Mouse (Mus musculus) hindbrain, embryonic 16.5 days (tissue): ENCODE measurements at regions not wholly inside any gene's neighbourhood (a gene's known extent, or its start where the extent isn't known, plus 50 kb on each side); places are given as distances from the start of the nearest gene placed in this dataset.
A peak's percentile ranks its signal among the peaks of the same experiment; 100 is the strongest.

Experiments
- ATAC-seq: fragments of 200-750 bp; cut with Nextera tagmentation; 2 replicates; pipeline ENCODE4 v1.8.0; 2017; ENCODE audit warnings: moderate TSS enrichment, moderate library complexity
- H3K27ac ChIP-seq: fragments of 300-500 bp; sonication (generic); 2 replicates; pipeline ENCODE4 v1.5.1; 2014; ENCODE audit warnings: low read depth, mild to moderate bottlenecking, control low read depth, low read length, moderate library complexity
- H3K27me3 ChIP-seq: fragments of 300-500 bp; sonication (generic); replicated peaks from 2 replicates; pipeline ENCODE4 v1.6.1; 2014; ENCODE audit warnings: low read length; ENCODE audit not compliant: control insufficient read depth, insufficient read depth
- H3K36me3 ChIP-seq: fragments of 300-500 bp; sonication (generic); 2 replicates; pipeline ENCODE4 v1.6.1; 2014; ENCODE audit warnings: mild to moderate bottlenecking, low read length, moderate library complexity, mixed read lengths; ENCODE audit not compliant: control insufficient read depth, insufficient read depth
- H3K4me1 ChIP-seq: fragments of 300-500 bp; sonication (generic); 2 replicates; pipeline ENCODE4 v1.6.1; 2014; ENCODE audit warnings: low read depth, low read length; ENCODE audit not compliant: control insufficient read depth, insufficient read depth
- H3K4me2 ChIP-seq: fragments of 300-500 bp; sonication (generic); 2 replicates; pipeline ENCODE4 v1.6.1; 2014; ENCODE audit warnings: mild to moderate bottlenecking, low read length, control low read depth, moderate library complexity
- H3K4me3 ChIP-seq: fragments of 300-500 bp; sonication (generic); 2 replicates; pipeline ENCODE4 v1.5.1; 2014; ENCODE audit warnings: mild to moderate bottlenecking, low read length, control low read depth, moderate library complexity
- H3K9ac ChIP-seq: fragments of 300-500 bp; sonication (generic); 2 replicates; pipeline ENCODE4 v1.6.1; 2014; ENCODE audit warnings: low read depth, mild to moderate bottlenecking, control low read depth, low read length, moderate library complexity
- H3K9me3 ChIP-seq: fragments of 300-500 bp; sonication (generic); 2 replicates; pipeline ENCODE4 v1.6.1; 2014; ENCODE audit warnings: mild to moderate bottlenecking, low read length, moderate library complexity; ENCODE audit not compliant: control insufficient read depth
- WGBS: fragments of 180-500 bp; shearing (Covaris S2); extraction: QIAGEN DNeasy Blood & Tissue Kit; methylation state at CpG from one replicate; pipeline ENCODE4 v1.1.7; 2014; 5-methylcytosine and 5-hydroxymethylcytosine counted together

DNA sequence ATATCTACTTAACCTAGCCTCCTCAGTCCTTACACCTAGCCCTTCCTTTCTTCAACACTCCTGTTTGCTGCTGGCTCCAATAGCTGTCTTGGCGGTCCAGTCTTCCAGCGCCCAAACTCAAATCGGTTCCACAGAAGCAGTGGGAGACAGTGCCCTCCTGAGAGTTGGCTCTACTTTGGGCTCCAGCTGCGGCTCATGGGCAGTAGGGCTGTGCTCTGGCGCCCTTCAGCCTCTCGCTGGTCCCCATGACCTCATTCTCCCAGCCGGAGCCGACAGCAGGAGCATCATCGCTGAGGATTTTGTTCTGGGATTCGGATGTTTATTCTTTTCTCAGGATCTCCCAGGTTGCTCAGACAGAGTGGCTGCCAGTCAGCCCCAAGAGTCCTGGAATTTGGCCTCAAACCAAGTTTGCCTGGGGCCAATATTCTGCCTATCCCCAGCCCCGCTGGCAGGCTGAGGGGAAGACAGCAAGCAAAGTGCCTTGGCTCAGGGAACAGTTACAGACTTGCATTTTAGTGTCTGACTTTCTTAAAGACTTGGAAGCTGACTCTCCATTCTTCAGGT lies 64.1 kb upstream of the Pax6 start:
- Histone ChIP-seq H3K27ac (no peak overlapping the region), H3K27me3 (no peaks in the 10 kb centered on the region; the same call in 1 of the 2 replicates), H3K4me3 (no peak overlapping the region), H3K9me3 (no peaks in the 10 kb centered on the region), H3K4me1 (peaks cover 8% of the 10 kb centered on the region; the same call in 1 of the 2 replicates), H3K36me3 (no peaks in the 10 kb centered on the region), H3K4me2 (peak overlapping the region; percentile 18; the same call in 1 of the 2 replicates), H3K9ac (no peak overlapping the region)
- WGBS: 38% methylated on average over 11 of the region's 11 CpGs
- ATAC-seq: peak; percentile 71

DNA sequence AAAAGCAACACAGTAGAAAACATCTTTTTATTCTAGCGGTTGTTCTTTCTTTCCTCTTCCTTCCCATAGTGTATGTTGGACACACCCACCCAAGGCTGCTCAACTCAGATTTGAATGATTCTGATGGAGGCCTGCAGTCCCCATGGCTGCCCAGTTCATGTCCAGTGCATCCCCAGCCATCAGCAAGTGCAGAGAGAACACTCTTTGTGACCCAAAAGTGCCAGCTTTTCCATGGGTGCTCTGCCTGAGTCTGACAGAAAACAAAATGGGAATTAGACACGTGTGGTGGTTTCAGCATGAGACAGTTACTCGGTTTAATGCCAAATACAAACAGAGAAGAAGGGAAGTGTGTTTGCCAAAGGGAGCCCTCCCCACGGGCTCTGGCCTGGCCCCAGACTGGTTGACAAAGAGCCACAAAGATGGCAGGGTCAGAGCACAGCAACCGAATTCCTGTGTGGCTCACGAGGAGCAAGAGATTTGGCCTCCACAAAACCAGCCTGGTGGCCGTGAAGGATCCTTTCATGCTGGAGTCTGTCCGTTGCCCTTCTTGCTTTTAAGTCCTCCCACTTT lies 60.6 kb upstream of the Pax6 start:
- no peak overlapping the region for H3K4me3 ChIP-seq
- no peak overlapping the region for H3K9ac ChIP-seq
- H3K9me3 ChIP-seq: no peaks in the 10 kb centered on the region
- peak; percentile 77 for ATAC-seq
- no peaks in the 10 kb centered on the region for H3K36me3 ChIP-seq
- no peak overlapping the region for H3K27ac ChIP-seq
- H3K4me1 ChIP-seq: peaks cover 19% of the 10 kb centered on the region
- no peak overlapping the region for H3K4me2 ChIP-seq
- peaks cover 4% of the 10 kb centered on the region; the same call in 1 of the 2 replicates for H3K27me3 ChIP-seq
- 56% methylated on average over 8 of the region's 8 CpGs for WGBS

DNA sequence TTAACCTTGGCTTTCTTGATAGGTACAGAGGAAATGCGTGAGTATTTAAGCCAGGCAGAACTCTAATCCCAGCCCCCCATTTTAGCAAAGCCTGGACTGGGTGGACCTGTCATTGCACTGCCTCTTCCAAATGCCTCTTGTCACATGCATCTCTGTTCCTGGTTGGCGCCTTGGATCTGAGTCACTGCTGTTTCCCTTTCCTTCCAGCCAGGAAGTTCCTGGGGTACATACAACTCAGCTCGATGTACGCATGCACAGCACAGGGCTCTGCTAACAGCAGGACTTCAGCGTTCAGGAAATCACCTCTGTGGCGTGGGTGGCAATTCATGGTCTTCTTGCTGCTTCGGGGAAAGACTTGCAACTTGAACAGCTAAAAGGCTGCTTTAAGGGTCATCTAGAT lies 59.9 kb upstream of the Pax6 start:
- ATAC-seq: no peak
- Histone ChIP-seq H3K36me3 (no peaks in the 10 kb centered on the region), H3K9ac (no peak overlapping the region), H3K4me3 (no peak overlapping the region), H3K9me3 (no peaks in the 10 kb centered on the region), H3K27ac (no peak overlapping the region), H3K27me3 (peaks cover 4% of the 10 kb centered on the region), H3K4me1 (peaks cover 19% of the 10 kb centered on the region), H3K4me2 (no peak overlapping the region)
- WGBS: 70% methylated on average over 7 of the region's 7 CpGs

DNA sequence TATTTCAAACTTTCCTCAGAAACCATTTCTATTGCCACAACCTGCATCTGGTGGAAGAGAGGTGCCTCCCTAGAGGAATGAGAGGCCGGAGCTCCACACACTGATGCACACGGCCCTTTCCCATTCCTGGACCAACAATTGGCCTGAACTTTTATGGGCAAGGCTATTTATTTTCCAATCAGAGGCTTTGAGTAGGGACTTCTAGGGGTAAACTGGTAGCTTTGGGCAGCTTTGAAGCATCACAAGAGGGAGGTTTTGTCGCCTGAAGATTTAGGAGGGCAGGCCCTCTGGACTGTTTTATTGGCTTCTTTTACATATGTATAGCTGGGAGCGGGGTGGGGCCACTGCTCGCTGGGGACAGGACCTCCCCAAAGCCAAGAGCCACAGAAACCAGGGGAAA lies 57.7 kb upstream of the Pax6 start:
- Histone ChIP-seq H3K36me3 (no peaks in the 10 kb centered on the region), H3K4me1 (peaks cover 11% of the 10 kb centered on the region), H3K9me3 (no peaks in the 10 kb centered on the region), H3K9ac (no peak overlapping the region), H3K4me3 (no peak overlapping the region), H3K4me2 (no peak overlapping the region), H3K27me3 (peaks cover 4% of the 10 kb centered on the region), H3K27ac (no peak overlapping the region)
- WGBS: 39% methylated on average over 5 of the region's 5 CpGs
- ATAC-seq: no peak

DNA sequence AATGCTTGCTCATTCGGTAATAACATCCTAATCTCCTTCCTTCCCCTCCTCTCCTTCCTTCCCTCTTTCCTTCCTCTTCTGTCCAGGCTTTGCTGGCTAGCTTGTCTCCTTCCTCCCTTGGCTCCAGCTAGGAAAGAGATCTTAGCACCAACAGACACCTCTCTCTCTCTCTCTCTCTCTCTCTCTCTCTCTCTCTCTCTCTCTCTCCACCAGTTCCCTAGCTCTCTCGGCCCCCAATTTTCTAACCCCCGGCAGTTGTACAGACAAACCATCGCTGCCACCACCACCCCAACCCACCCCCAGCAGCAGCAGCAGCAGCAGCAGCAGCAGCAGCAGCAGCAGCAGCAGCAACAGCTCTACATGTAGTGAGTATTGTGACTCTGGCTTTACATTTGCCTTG lies 57.0 kb upstream of the Pax6 start:
- peaks cover 11% of the 10 kb centered on the region for H3K4me1 ChIP-seq
- no peaks in the 10 kb centered on the region for H3K9me3 ChIP-seq
- ATAC-seq: no peak
- 13% methylated on average over 4 of the region's 4 CpGs for WGBS
- no peak overlapping the region for H3K4me3 ChIP-seq
- H3K27me3 ChIP-seq: peaks cover 4% of the 10 kb centered on the region
- H3K4me2 ChIP-seq: peak overlapping the region; percentile 36
- H3K9ac ChIP-seq: no peak overlapping the region
- H3K27ac ChIP-seq: peak overlapping the region; percentile 3; the same call in 1 of the 2 replicates
- H3K36me3 ChIP-seq: no peaks in the 10 kb centered on the region

DNA sequence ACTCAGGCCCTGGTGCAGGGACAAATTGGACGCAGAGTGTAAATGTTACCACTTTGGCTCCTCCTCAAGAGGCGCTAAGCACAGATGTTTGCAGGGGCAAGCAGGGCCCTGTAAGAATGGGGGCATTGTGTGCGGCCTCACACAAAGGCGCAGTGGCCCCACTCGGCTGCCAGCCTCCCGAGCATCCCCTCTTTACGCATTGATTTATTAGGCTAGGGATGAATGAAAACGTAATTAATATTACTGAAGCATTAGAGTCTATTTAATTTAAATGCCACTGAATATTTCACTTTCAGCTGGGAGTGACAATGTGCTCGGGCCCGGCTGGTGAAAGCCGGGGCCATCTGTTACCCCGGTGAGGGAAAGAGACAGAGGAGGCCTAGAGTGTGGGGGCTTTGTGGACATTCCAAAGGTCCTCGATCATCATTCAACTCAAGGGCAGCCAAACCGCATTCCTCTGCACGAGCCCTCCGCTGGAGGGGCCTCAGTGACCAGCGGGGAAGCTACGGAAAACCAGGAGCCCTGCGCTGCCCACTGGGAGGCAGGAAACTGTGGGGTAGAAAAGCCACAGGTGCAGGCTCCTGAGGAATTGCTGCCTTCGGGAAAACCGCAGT lies 56.5 kb upstream of the Pax6 start:
- H3K4me3 ChIP-seq: no peak overlapping the region
- H3K4me2 ChIP-seq: peak overlapping the region; percentile 36
- no peaks in the 10 kb centered on the region for H3K9me3 ChIP-seq
- peak; percentile 83 for ATAC-seq
- 6% methylated on average over 21 of the region's 21 CpGs for WGBS
- no peaks in the 10 kb centered on the region for H3K36me3 ChIP-seq
- H3K27me3 ChIP-seq: peaks cover 4% of the 10 kb centered on the region
- H3K4me1 ChIP-seq: peaks cover 11% of the 10 kb centered on the region
- peak overlapping the region; percentile 3; the same call in 1 of the 2 replicates for H3K27ac ChIP-seq
- no peak overlapping the region for H3K9ac ChIP-seq

DNA sequence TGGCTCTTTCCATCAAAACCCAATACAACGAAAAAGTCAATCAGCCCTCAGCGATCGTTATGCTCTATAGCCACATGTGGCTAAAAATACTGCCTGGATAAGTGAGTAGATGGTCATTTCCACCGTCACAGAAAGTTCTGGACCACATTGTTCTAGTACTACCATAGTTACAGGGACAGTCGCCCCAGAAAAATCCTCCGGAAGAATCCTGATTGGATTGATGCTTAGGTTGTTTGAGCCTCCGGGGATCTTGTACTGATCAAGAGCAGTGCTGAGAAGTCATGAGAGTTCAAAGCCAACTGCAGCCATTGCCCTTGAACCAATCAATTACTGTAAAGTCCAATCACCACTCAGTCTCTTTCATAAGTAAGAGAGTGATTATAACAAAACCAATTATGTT lies 56.0 kb upstream of the Pax6 start:
- Histone ChIP-seq H3K4me1 (peaks cover 11% of the 10 kb centered on the region), H3K4me3 (no peak overlapping the region), H3K9ac (no peak overlapping the region), H3K27ac (no peak overlapping the region), H3K27me3 (peaks cover 4% of the 10 kb centered on the region), H3K4me2 (peak overlapping the region; percentile 36), H3K9me3 (no peaks in the 10 kb centered on the region), H3K36me3 (no peaks in the 10 kb centered on the region)
- WGBS: 26% methylated on average over 7 of the region's 7 CpGs
- ATAC-seq: no peak

DNA sequence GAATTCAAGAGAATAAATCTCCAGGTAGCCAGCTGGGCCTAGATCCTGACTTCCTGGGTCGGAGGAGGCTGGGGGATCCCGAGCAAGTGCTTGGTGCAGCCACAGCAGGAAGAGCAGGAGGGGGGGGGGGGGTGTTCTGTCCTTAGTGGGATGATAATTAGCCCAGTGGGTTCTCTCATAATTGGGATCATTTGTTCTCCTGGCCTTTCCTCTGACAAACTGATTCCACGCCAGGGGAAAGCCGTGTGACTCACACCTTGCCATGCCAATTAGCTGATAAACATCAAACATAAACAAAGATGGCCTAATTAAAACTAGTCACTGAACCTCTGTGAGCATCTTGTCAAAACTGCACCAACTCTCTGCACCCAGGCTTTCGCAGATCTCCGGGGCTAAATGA lies 55.5 kb upstream of the Pax6 start:
- no peak overlapping the region for H3K4me2 ChIP-seq
- H3K9ac ChIP-seq: no peak overlapping the region
- peaks cover 11% of the 10 kb centered on the region for H3K4me1 ChIP-seq
- WGBS: 55% methylated on average over 6 of the region's 6 CpGs
- peaks cover 4% of the 10 kb centered on the region for H3K27me3 ChIP-seq
- ATAC-seq: no peak
- H3K36me3 ChIP-seq: no peaks in the 10 kb centered on the region
- no peak overlapping the region for H3K4me3 ChIP-seq
- H3K27ac ChIP-seq: no peak overlapping the region
- H3K9me3 ChIP-seq: no peaks in the 10 kb centered on the region

DNA sequence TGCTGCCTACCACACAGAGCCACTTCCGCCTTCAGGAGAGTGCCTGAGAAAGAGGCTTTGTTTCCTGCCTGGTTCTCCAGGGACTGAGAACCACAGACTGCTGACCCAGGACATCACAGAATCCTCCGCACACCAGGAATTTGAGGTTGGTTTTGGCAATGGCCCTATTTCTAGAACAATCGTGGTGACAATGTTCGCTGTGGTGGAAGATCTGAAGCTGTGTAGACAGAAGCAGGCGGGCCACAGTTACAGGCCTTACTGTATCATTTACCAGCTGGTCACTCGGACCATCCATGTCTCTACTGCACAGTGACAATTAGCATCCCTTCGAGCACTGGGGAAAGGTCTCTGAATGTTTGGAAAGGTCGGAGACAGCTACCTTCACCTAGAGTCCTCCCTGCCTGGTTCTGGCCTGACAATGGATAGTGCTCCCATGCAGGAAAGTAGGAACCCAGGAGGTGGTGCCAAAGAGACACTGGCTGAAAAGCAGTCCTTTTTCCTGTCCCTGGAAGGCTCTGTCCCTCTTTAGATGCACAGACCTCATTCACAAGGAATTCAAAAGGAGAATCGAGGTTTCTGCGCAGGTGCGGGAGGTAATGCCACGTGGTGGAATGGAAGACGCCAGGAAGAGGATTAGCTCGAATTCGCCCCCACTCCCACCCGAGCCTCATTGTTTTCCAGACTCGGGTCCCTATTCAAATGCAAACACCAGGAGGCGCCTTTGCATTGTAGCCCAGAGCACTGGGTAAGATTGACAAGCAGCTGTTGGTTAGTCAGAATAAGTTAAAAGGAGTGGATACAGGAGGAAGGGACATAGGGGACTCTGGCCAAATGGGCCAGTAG lies 52.6 kb upstream of the Pax6 start:
- 0 out of 2 replicates have a peak overlapping the region, but pooled peaks have one; percentile 13 for H3K9ac ChIP-seq

More for the DNA sequence above, 52.6 kb upstream of the Pax6 start:
- H3K27me3 ChIP-seq: peaks cover 4% of the 10 kb centered on the region
- H3K27ac ChIP-seq: no peak overlapping the region
- peak; percentile 81 for ATAC-seq
- H3K4me2 ChIP-seq: peak overlapping the region; percentile 47
- WGBS: 19% methylated on average over 18 of the region's 18 CpGs
- H3K36me3 ChIP-seq: no peaks in the 10 kb centered on the region
- H3K4me1 ChIP-seq: peaks cover 11% of the 10 kb centered on the region
- H3K4me3 ChIP-seq: peak overlapping the region; percentile 13
- H3K9me3 ChIP-seq: no peaks in the 10 kb centered on the region
